Comparison of ENCODE assay signal across 7 mouse cellular contexts in the genomic region with DNA sequence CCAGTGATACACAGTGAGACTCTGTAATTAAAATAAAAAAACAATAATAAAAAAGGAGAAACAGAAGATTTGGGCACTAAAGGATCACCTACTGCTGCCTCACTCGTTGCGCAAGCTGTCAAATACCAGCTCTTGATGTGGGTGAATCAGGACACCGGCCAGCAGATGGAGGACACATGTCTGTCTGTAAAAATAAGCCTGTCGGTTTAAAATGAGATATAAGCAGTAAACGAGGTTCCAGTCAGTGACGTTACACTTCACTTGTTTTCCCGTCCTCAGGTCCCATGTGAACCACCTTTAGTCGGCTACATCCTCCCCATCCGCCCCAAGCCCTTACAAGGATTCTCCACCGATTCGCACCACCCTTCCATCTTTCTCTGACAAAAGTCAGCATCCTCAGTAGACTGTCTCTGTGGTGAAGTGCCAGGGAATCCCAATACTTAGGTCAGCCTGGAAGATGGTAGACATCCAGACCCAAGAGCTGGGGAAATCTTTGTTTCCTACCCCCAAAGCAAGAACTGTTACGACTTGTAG. TPM values are rescaled to one million over a fixed set of nuclear protein-coding genes. Genes with fewer than 3 reads are reported as not detected.
DNase-seq lines count a peak whose midpoint lies in the region; ATAC-seq and TF ChIP-seq lines count a peak whose summit lies in the region.

No protein-coding gene starts in this region.

- no peak for TF ChIP-seq POLR2A in cortical plate, adult 2 months (IDR thresholded peaks at IDR 0.05; ENCODE audit: extremely low read depth, insufficient read depth, low read length)

- peaks cover 0 to 3% of the 10 kb centered on the region in 2 experiments; a peak in 1 of 4 replicates for H3K4me1 ChIP-seq in ES-E14 (ENCODE audit: control insufficient read depth in 2 of 2, insufficient read depth in 2 of 2, low read length in 2 of 2, poor library complexity in 1 of 2)
- H3K4me1 ChIP-seq in cortical plate, adult 2 months (ENCODE audit: control insufficient read depth, insufficient read depth, low read length): no peaks in the 10 kb centered on the region; the same call in 1 of the 2 replicates
- H3K4me1 ChIP-seq in hindbrain, embryonic 14.5 days (replicated peaks; ENCODE audit: control insufficient read depth, insufficient read depth, low read length): peaks cover 15% of the 10 kb centered on the region

- ATAC-seq in hindbrain, embryonic 14.5 days (ENCODE audit: low FRiP score): peak; percentile 68
- peak; percentile 35 for ATAC-seq in megakaryocyte-erythroid progenitor cell, adult 5-6 weeks (replicated peaks; ENCODE audit: low FRiP score, low TSS enrichment, poor library complexity, severe bottlenecking)

- no peak for TF ChIP-seq CTCF in cortical plate, adult 2 months (IDR thresholded peaks at IDR 0.05; ENCODE audit: extremely low read depth, insufficient read depth, low read length)

- in situ Hi-C loops in ES-E14 (cut with MboI; ENCODE audit: low sequenced_read_pairs in 2 of 2, unreplicated experiment in 2 of 2): no loop called here

- H3K27ac ChIP-seq in ES-E14 (ENCODE audit: insufficient read depth, low read depth, low read length, poor library complexity, severe bottlenecking): no peak overlapping the region
- H3K27ac ChIP-seq in cortical plate, adult 2 months (ENCODE audit: insufficient read depth, low read length): peak overlapping the region; percentile 82
- H3K27ac ChIP-seq in hindbrain, embryonic 14.5 days: peak overlapping the region; percentile 81

- H3K9ac ChIP-seq in ES-E14 (ENCODE audit: insufficient read depth, low read depth, low read length, poor library complexity, severe bottlenecking): no peak overlapping the region
- H3K9ac ChIP-seq in hindbrain, embryonic 14.5 days: peak overlapping the region; percentile 88

- no peaks in the 10 kb centered on the region for H3K27me3 ChIP-seq in hindbrain, embryonic 14.5 days (ENCODE audit: control insufficient read depth, insufficient read depth, low read length)

- H3K4me2 ChIP-seq in hindbrain, embryonic 14.5 days (replicated peaks): peak overlapping the region; percentile 81

- peak overlapping the region; percentile 4 to 91; a peak in 3 of 4 replicates for H3K4me3 ChIP-seq in ES-E14 (ENCODE audit: insufficient read depth in 1 of 2, low read depth in 1 of 2, low read length in 2 of 2, poor library complexity in 1 of 2, severe bottlenecking in 1 of 2)
- peak overlapping the region; percentile 84 for H3K4me3 ChIP-seq in cortical plate, adult 2 months (ENCODE audit: insufficient read depth, low read length)
- peak overlapping the region; percentile 97 for H3K4me3 ChIP-seq in hindbrain, embryonic 14.5 days (replicated peaks; ENCODE audit: low read length)

- 12% methylated on average over 12 of the region's 12 CpGs for WGBS in hindbrain, embryonic 14.5 days

- no peaks in the 10 kb centered on the region for H3K9me3 ChIP-seq in ES-E14 (ENCODE audit: control insufficient read depth, insufficient read depth, low read depth, low read length)
- H3K9me3 ChIP-seq in hindbrain, embryonic 14.5 days (ENCODE audit: control insufficient read depth, low read length): no peaks in the 10 kb centered on the region

- H3K36me3 ChIP-seq in ES-E14 (ENCODE audit: control insufficient read depth, insufficient read depth, low read length, poor library complexity, severe bottlenecking): peaks cover 6% of the 10 kb centered on the region
- peaks cover 25% of the 10 kb centered on the region for H3K36me3 ChIP-seq in hindbrain, embryonic 14.5 days (replicated peaks; ENCODE audit: control insufficient read depth, insufficient read depth)

- DNase-seq in layer of hippocampus, adult 8-10 months (ENCODE audit: low spot score in 2 of 2): peak; percentile 35 to 39
- no peak for DNase-seq in layer of hippocampus, postnatal 10 days (ENCODE audit: low spot score in 2 of 2)
- no peak for DNase-seq in ES-E14 (ENCODE audit: low read depth, low spot score)
- no peak for DNase-seq in hindbrain, embryonic 14.5 days (ENCODE audit: low spot score)
- peak; percentile 27 for DNase-seq in thymus, postnatal 4 days

TF ChIP-seq in ES-E14, 5 proteins besides CTCF, POLR2A, EP300 and RAD21:
- TF ChIP-seq ZNF384 (IDR thresholded peaks at IDR 0.05; ENCODE audit: low read depth, low read length) (no peak), HCFC1 (IDR thresholded peaks at IDR 0.05; ENCODE audit: borderline replicate concordance, insufficient read depth, low read length) (no peak)

RNA-seq across cellular contexts. Expression of a gene that starts 0.5 kb away (rescaled TPM):
- total RNA-seq in layer of hippocampus, adult 8-10 months (2022): 10 to 100 TPM; 39.0 to 42.2 (median 40.3) TPM
- total RNA-seq in layer of hippocampus, postnatal 10 days (2021): 10 to 100 TPM; 46.7 to 50.4 TPM
- total RNA-seq in ES-E14 (2012; rRNA removed): 27.3 and 39.7 TPM in 2 replicates
- polyA plus RNA-seq in cortical plate, adult 2 months (2012; rRNA removed): 35.0 and 35.8 TPM in 2 replicates
- 74.5 and 77.9 TPM in 2 replicates for polyA plus RNA-seq in hindbrain, embryonic 14.5 days (2014; fragmentation: Nextera tagmentation; extraction: Ambion mirVana)
- total RNA-seq in megakaryocyte-erythroid progenitor cell, adult 5-6 weeks (2014; fragmentation: Nextera tagmentation): 57.8 and 68.1 TPM in 2 replicates
- 117 and 135 TPM in 2 replicates for total RNA-seq in megakaryocyte-erythroid progenitor cell, adult 5-6 weeks (2017)

RNA-seq across cellular contexts. Expression of a gene that starts 20.0 kb away (rescaled TPM):
- total RNA-seq in layer of hippocampus, adult 8-10 months (2022): 1 to 10 TPM; 1.1 to 1.3 (median 1.2) TPM
- 1 to 10 TPM; 6.7 to 8.7 TPM for total RNA-seq in layer of hippocampus, postnatal 10 days (2021)
- 101 and 127 TPM in 2 replicates for total RNA-seq in ES-E14 (2012; rRNA removed)
- polyA plus RNA-seq in cortical plate, adult 2 months (2012; rRNA removed): 3.3 and 4.0 TPM in 2 replicates
- polyA plus RNA-seq in hindbrain, embryonic 14.5 days (2014; fragmentation: Nextera tagmentation; extraction: Ambion mirVana): 29.8 and 42.3 TPM in 2 replicates
- 167 and 202 TPM in 2 replicates for total RNA-seq in megakaryocyte-erythroid progenitor cell, adult 5-6 weeks (2014; fragmentation: Nextera tagmentation)
- 173 and 226 TPM in 2 replicates for total RNA-seq in megakaryocyte-erythroid progenitor cell, adult 5-6 weeks (2017)

RNA-seq across cellular contexts. Expression of a gene that starts 30.3 kb away (rescaled TPM):
- 1 to 10 TPM; 2.7 to 4.2 (median 3.1) TPM for total RNA-seq in layer of hippocampus, adult 8-10 months (2022)
- total RNA-seq in layer of hippocampus, postnatal 10 days (2021): 1 to 10 TPM; 1.2 to 1.9 TPM
- not detected in 2 replicates for total RNA-seq in ES-E14 (2012; rRNA removed)
- polyA plus RNA-seq in cortical plate, adult 2 months (2012; rRNA removed): 37.6 and 38.9 TPM in 2 replicates
- polyA plus RNA-seq in hindbrain, embryonic 14.5 days (2014; fragmentation: Nextera tagmentation; extraction: Ambion mirVana): 0.20 and 0.35 TPM in 2 replicates
- total RNA-seq in megakaryocyte-erythroid progenitor cell, adult 5-6 weeks (2014; fragmentation: Nextera tagmentation): not detected in 2 replicates
- not detected in 2 replicates for total RNA-seq in megakaryocyte-erythroid progenitor cell, adult 5-6 weeks (2017)

Comparison
In these comparisons a context has a peak if more than half of its experiments do, and no peak if none do; other contexts are left out.
1. DNase-seq: peak in layer of hippocampus, adult 8-10 months (2 of 2) and thymus, postnatal 4 days (single experiment); none in layer of hippocampus, postnatal 10 days (0 of 2), ES-E14 (single experiment) and hindbrain, embryonic 14.5 days (single experiment).
2. RNA of a gene that starts 20.0 kb away (total RNA-seq): 167 to 226 TPM in megakaryocyte-erythroid progenitor cell, adult 5-6 weeks and 101 to 127 TPM in ES-E14; 6.7 to 8.7 TPM in layer of hippocampus, postnatal 10 days and 1.1 to 1.3 TPM in layer of hippocampus, adult 8-10 months; every median in the first group is over 10 times any median in the second.
3. Peak in every context shown above with its lines, with median percentiles within 50 percentile points of each other: H3K4me3 ChIP-seq.